Mouse (Mus musculus): ENCODE measurements around the gene Slc22a4. TPM values are rescaled to one million over a fixed set of nuclear protein-coding genes. Genes with fewer than 3 reads are reported as not detected.
"Not testable (repeated sequence)": the region's sequence is repeated elsewhere in the genome, so short reads cannot be mapped to it uniquely, and the experiment has no call there.

Slc22a4 gene
- polyA plus RNA-seq, 1 experiment from 2014 or later, result 2.3 TPM

DNA sequence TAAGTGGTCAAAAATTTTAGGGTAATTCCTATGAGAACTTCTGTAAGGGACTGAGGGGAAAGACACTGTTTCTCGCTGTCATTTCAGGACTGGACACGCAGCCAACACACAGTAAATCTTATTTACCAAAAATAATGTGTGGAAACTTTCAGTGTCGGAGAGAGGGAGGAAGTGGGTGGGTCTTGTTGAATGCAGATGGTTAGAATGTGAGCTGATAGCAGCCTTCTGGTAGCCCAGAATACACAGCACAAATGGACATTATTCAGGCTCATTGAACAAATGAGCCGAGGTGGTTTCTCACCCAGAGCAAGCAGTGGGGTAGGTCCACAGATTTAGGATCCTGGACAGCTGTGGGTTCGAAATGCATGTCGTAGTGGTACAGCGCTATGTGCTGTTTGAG lies 25.2 kb upstream of the Slc22a4 start:
- no peaks in the 10 kb centered on the region for H3K27me3 ChIP-seq (replicated peaks)
- 87% methylated on average over 7 of the region's 7 CpGs for WGBS
- H3K9me3 ChIP-seq, result no peaks in the 10 kb centered on the region
- no peak overlapping the region for H3K9ac ChIP-seq
- H3K4me1 ChIP-seq, result peaks cover 11% of the 10 kb centered on the region
- no peak overlapping the region for H3K4me2 ChIP-seq (replicated peaks)
- H3K36me3 ChIP-seq, result no peaks in the 10 kb centered on the region
- no peak for ATAC-seq (ENCODE audit: low FRiP score, low read depth)
- H3K27ac ChIP-seq, result no peak overlapping the region
- no peak overlapping the region for H3K4me3 ChIP-seq

DNA sequence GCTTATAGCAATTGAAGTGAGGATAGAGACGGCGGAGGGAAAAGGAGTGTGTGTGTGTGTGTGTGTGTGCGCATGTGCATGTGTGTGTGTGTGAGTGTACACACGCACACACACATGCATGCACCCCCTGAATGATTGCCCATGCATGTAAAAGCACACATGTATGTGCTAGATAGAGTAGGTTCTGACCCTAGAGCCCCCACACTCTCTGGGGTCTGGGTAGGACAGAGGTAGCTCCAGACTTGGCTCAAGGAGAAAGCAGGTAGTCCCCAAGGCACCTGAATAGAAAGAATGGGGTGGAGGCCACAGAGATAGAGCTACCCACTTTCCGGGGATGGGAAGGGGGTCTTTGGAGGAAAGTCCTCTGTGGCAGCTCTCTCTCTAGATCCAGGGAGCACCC lies 24.2 kb upstream of the Slc22a4 start:
- Histone ChIP-seq H3K27ac (no peak overlapping the region), H3K4me1 (peaks cover 2% of the 10 kb centered on the region), H3K4me3 (no peak overlapping the region), H3K27me3 (replicated peaks) (no peaks in the 10 kb centered on the region), H3K9ac (no peak overlapping the region), H3K4me2 (replicated peaks) (no peak overlapping the region), H3K36me3 (no peaks in the 10 kb centered on the region), H3K9me3 (no peaks in the 10 kb centered on the region)
- ATAC-seq (ENCODE audit: low FRiP score, low read depth), result no peak
- 87% methylated on average over 5 of the region's 5 CpGs for WGBS

DNA sequence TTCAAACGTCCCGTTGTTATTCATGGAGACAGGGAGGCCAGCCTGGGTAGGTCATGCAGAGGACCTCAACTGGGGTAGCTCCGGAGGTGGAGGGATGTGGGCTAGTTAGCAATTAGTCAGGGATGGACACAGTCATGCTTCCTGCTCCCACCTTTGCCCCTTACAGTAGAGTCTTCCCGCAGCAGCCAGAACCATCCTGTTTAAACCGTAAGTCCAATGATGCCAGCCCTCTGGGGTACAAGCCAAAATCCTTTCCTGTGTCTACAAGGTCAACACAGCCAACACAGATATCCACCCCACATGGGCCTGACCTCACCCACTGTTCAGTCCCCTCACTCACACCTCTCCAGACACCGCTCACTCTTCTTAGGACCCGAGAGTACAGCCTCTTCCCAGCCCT lies 23.3 kb upstream of the Slc22a4 start:
- Histone ChIP-seq H3K4me2 (replicated peaks) (no peak overlapping the region), H3K9me3 (no peaks in the 10 kb centered on the region), H3K36me3 (no peaks in the 10 kb centered on the region), H3K9ac (no peak overlapping the region), H3K27me3 (replicated peaks) (no peaks in the 10 kb centered on the region), H3K27ac (no peak overlapping the region), H3K4me3 (no peak overlapping the region), H3K4me1 (no peaks in the 10 kb centered on the region)
- ATAC-seq (ENCODE audit: low FRiP score, low read depth), result no peak
- 90% methylated on average over 7 of the region's 7 CpGs for WGBS

DNA sequence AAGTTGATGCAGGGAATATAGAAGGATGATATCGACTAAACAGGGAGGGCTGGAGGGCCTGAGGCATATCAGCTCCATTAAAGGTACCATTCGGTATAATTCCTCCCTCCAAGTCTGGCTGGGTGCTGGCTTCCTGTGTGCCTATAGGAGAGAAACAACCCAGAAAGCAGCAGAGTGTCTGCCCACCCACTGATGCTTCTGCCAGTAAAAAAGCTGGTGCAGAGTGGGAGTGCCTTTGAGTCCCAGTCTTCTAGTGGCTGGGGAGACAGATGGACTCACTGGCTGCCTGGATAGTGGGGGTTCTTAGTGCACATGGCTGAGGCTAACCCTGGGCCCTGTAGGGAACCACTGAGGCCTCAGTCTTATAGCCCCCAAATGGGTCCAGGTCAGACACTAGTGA lies 22.3 kb upstream of the Slc22a4 start:
- Histone ChIP-seq H3K4me3 (no peak overlapping the region), H3K9me3 (no peaks in the 10 kb centered on the region), H3K4me1 (no peaks in the 10 kb centered on the region), H3K27me3 (replicated peaks) (no peaks in the 10 kb centered on the region), H3K9ac (no peak overlapping the region), H3K27ac (no peak overlapping the region), H3K4me2 (replicated peaks) (no peak overlapping the region), H3K36me3 (no peaks in the 10 kb centered on the region)
- no peak for ATAC-seq (ENCODE audit: low FRiP score, low read depth)
- 84% methylated on average over 2 of the region's 2 CpGs for WGBS

DNA sequence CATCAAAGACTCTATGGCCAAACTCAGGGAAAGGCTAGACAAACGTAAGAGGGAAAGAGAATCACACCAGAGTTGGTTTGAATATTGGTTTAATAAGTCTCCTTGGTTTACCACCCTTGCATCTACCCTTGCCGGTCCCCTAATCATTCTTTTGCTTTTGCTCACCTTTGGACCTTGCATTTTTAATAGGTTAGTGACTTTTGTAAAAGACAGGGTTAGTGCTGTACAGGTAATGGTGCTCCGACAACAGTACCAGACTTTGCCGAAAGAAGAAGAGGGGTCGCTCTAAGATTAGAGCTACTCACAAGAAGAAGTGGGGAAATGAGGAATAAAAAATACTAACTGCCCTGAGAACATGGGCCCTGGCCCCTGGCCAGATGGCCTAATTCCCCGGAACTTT lies 12.8 kb upstream of the Slc22a4 start:
- no peaks in the 10 kb centered on the region for H3K9me3 ChIP-seq
- no peaks in the 10 kb centered on the region for H3K4me1 ChIP-seq
- no peak overlapping the region for H3K9ac ChIP-seq
- H3K4me2 ChIP-seq (replicated peaks), result no peak overlapping the region
- no peak overlapping the region for H3K27ac ChIP-seq
- H3K36me3 ChIP-seq, result no peaks in the 10 kb centered on the region
- H3K27me3 ChIP-seq (replicated peaks), result no peaks in the 10 kb centered on the region
- WGBS, result 92% methylated on average over 6 of the region's 6 CpGs
- ATAC-seq (ENCODE audit: low FRiP score, low read depth), result no peak
- H3K4me3 ChIP-seq, result no peak overlapping the region

DNA sequence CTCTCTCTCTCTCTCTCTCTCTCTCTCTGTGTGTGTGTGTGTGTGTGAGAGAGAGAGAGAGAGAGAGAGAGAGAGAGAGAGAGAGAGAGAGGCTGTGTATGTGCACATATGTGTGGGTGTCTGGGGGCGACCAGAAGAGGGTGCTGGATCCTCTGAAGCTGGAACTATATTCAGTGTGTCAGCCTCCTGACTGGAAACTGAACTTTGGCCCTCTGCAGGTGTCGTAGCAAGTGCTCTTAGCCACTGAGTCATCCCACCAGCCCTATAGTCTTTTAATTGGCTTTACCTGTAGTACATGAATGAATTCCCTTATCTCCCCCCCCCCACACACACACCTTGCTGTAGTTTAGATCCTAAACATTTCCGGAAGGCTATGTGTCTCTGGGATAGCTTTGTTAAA lies 5.0 kb upstream of the Slc22a4 start:
- not testable (repeated sequence) for ATAC-seq (ENCODE audit: low FRiP score, low read depth); H3K4me1 ChIP-seq; H3K36me3 ChIP-seq; H3K4me2 ChIP-seq (replicated peaks); H3K4me3 ChIP-seq; H3K9me3 ChIP-seq; H3K9ac ChIP-seq; H3K27ac ChIP-seq
- H3K27me3 ChIP-seq (replicated peaks), result peaks cover 11% of the 10 kb centered on the region; the same call in 1 of the 2 replicates
- WGBS, result 96% methylated on average over 1 of the region's 3 CpGs

DNA sequence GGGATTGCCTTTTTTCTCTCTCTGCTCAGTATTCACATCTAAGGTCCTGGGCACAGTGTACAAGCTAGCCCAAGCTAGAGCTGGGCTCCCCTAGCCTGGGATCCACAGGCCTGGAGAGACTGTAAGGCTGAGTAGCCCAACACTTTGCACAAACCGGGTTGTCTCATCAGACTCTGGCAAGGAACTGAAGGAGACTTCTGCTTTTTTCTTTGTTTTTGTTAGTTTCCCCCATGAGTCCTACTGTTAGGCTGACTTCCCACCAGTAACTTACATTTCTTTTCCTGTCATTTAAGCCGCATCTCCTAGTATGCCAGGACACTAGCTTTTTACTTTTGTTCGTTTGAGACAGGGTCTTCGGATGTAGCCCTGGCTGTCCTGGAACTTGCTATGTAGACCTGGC lies 1.1 kb upstream of the Slc22a4 start:
- no peak for ATAC-seq (ENCODE audit: low FRiP score, low read depth)
- Histone ChIP-seq H3K9me3 (no peaks in the 10 kb centered on the region), H3K4me2 (replicated peaks) (peak overlapping the region; percentile 95), H3K27me3 (replicated peaks) (peaks cover 25% of the 10 kb centered on the region), H3K27ac (no peak overlapping the region), H3K4me1 (peaks cover 11% of the 10 kb centered on the region), H3K36me3 (no peaks in the 10 kb centered on the region), H3K4me3 (peak overlapping the region; percentile 52; the same call in 1 of the 2 replicates), H3K9ac (no peak overlapping the region; the same call in 1 of the 2 replicates)
- 76% methylated on average over 4 of the region's 4 CpGs for WGBS

DNA sequence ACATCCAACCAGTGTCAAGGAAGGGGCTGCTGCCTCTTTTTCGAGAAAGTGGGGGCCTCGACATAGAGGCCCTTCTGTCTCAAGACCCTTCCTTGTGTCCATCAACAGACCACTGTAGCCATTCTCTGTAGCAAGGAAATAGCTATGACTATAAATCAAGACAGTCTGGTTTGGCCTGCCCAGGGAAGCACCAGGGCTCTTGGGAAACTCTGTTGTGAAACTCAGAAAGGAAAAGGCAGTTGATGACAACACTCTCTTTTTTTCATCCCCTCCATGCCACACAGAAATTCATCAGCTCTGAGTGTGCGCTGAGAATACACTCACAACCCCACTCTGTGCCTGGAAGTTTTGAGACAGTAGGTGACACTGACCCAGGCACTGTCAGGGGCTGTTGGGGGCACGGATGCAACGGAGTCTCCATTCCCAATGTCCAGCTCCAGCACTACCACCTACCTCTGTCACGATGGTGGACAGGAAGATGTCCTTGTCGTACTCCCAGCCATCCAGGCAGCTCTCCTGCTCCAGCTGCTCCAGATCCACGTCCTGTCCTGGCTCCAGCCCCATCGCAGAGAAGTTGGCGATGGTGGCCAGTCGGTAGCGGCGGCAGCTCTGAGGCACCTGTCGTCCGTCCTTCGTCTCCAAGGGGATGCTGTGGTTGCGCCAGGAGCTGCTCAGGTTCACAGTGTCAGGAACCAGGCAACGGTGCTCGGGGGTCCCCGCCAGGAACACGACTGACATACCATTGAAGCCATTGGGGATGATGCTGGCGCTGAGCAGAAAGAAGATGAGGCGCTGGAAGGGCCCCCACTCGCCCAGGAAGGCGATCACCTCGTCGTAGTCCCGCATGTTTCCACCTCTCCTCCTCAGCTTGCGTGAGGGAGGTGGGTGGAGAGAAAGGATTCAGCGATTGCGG lies 503 bp downstream of the Slc22a4 start:
- H3K27me3 ChIP-seq (replicated peaks), result peaks cover 25% of the 10 kb centered on the region
- H3K36me3 ChIP-seq, result no peaks in the 10 kb centered on the region
- peak overlapping the region; percentile 95 for H3K4me2 ChIP-seq (replicated peaks)
- H3K27ac ChIP-seq, result no peak overlapping the region
- 17% methylated on average over 31 of the region's 31 CpGs for WGBS
- peaks cover 11% of the 10 kb centered on the region for H3K4me1 ChIP-seq
- no peaks in the 10 kb centered on the region for H3K9me3 ChIP-seq
- no peak; the same call in 1 of the 2 replicates for ATAC-seq (ENCODE audit: low FRiP score, low read depth)
- peak overlapping the region; percentile 64; the same call in 1 of the 2 replicates for H3K9ac ChIP-seq
- peak overlapping the region; percentile 52 for H3K4me3 ChIP-seq

DNA sequence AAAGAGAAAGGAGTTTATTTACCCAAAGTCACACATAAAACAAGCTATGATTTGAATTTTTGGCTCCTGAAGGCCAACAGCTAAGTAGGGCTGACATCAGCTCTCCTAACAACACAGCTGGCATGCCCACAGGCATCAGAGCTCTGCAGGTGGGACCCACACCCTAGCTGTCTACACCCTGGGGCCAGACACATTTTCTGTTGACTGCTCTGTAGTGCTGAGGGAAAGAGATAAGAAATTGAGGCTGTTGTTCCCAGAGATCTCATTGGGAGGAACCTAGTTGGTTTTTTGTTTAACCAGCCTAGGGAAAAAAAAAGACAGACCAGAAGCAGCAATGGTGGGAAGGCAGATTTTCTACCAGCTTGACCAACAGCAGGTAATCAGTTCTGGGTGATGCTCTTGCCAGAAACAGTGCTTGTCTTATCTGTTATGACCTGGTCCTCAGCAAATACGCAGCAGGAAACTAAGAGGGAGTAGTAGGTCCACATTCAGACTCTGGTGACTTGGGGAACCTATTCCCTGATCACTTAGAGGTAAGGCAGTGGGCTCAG lies 1.3 kb downstream of the Slc22a4 start:
- H3K27ac ChIP-seq, result no peak overlapping the region
- WGBS, result 86% methylated on average over 1 of the region's 1 CpGs
- no peak overlapping the region for H3K9ac ChIP-seq
- peaks cover 25% of the 10 kb centered on the region for H3K27me3 ChIP-seq (replicated peaks)
- H3K4me2 ChIP-seq (replicated peaks), result no peak overlapping the region
- no peaks in the 10 kb centered on the region for H3K9me3 ChIP-seq
- H3K4me3 ChIP-seq, result no peak overlapping the region
- no peak for ATAC-seq (ENCODE audit: low FRiP score, low read depth)
- H3K4me1 ChIP-seq, result peaks cover 11% of the 10 kb centered on the region
- no peaks in the 10 kb centered on the region for H3K36me3 ChIP-seq

DNA sequence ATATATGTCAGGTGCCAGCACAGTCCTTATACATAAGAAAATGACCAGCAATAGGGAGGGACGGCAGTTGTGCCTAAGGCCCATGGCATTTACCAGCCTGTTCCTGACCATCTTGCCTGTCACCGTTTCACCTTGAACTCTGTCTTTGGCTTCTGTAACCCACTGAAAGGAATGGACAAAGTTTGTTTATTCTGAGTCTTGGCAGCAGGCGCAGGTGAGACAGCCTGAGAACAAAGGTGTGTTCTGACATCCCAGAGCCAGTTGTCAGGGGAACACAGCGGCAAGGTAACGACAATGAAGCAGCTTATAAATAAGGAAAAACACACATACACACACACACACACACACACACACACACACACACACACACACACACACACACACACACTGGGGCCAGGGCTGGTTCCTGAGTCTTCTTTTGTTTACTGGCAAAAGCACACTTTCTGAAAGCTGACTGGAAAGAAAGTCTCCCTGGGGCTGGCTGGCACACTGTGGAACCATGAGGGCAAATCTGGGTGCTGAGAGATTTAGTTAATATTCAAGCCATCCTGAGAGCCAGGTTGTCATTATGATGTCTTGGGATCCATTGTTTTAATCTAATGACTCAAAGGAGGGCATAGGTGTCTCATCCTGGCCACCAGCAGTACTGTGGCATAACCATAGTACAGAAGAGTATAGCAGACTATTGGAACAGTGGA lies 6.3 kb downstream of the Slc22a4 start:
- H3K4me2 ChIP-seq (replicated peaks), result no peak overlapping the region
- no peak overlapping the region for H3K9ac ChIP-seq
- no peaks in the 10 kb centered on the region for H3K36me3 ChIP-seq
- H3K9me3 ChIP-seq, result no peaks in the 10 kb centered on the region
- H3K27ac ChIP-seq, result no peak overlapping the region
- peaks cover 2% of the 10 kb centered on the region; the same call in 1 of the 2 replicates for H3K27me3 ChIP-seq (replicated peaks)
- H3K4me3 ChIP-seq, result no peak overlapping the region
- H3K4me1 ChIP-seq, result no peaks in the 10 kb centered on the region
- WGBS, result 89% methylated on average over 5 of the region's 5 CpGs
- ATAC-seq (ENCODE audit: low FRiP score, low read depth), result no peak

DNA sequence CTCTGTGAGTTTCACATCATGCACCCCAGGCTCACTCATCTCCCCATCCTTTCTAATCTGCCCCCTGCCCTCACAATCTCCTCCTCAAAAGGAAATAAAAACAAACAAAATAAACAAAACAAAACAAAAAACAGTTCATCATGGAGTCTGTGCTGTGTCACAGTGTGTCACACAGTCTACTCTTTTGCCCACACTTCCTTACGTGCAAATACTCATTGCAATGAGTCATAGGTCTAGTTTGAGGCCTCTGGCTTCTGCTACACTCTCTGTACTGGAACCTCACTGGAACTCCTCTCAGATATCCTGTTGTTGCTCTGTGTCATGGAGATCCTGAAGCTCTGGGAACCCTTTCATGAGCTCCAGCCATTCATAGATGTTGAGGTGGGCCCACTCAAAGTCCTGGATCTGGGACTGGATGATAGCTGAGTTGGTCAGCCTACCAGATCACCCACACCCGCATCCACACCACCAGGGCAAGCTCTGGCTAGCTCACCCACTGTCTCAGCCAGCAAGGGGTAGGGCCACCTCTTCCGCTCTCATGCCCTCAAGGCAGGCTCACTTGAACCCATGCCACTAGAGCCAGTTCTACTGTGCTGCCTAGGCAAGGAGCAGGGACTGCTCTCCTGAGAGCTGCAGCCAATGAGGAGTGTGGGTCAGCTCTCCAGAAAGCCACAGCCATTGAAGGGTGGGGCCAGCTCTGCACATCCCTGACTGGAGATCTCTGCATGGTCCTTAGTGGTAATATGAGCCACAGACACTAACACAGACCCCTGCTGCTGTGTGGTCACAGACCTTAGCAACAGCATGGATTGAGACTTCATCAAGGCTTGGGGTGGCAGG lies 8.8 kb downstream of the Slc22a4 start:
- no peak overlapping the region for H3K4me2 ChIP-seq (replicated peaks)
- no peaks in the 10 kb centered on the region for H3K9me3 ChIP-seq
- H3K27me3 ChIP-seq (replicated peaks), result no peaks in the 10 kb centered on the region
- H3K4me3 ChIP-seq, result no peak overlapping the region
- no peaks in the 10 kb centered on the region for H3K36me3 ChIP-seq
- H3K4me1 ChIP-seq, result no peaks in the 10 kb centered on the region
- no peak for ATAC-seq (ENCODE audit: low FRiP score, low read depth)
- H3K9ac ChIP-seq, result no peak overlapping the region
- no peak overlapping the region for H3K27ac ChIP-seq
- WGBS, result 87% methylated on average over 3 of the region's 3 CpGs

DNA sequence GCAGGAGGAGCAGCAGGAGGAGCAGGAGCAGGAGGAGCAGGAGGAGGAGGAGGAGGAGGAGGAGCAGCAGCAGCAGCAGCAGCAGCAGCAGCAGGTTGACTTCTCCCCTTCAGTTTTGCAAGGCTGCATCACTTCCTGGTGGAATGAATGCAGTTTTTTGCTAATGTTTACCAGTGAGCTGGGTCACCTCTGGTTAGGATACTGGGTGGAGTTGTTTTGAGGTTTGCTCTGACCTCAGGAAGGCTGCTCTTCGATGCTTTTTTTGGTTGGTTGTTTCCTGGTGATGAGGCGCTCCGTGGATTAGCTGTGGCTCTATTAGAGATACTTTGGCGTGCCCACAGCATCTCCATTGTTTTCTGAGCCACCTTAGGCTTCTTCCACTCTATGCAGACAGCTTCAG lies 10.3 kb downstream of the Slc22a4 start:
- no peak overlapping the region for H3K9ac ChIP-seq
- no peaks in the 10 kb centered on the region for H3K4me1 ChIP-seq
- ATAC-seq (ENCODE audit: low FRiP score, low read depth), result no peak
- H3K36me3 ChIP-seq, result no peaks in the 10 kb centered on the region
- no peak overlapping the region for H3K4me3 ChIP-seq
- no peak overlapping the region for H3K4me2 ChIP-seq (replicated peaks)
- H3K27ac ChIP-seq, result no peak overlapping the region
- WGBS, result 78% methylated on average over 4 of the region's 4 CpGs
- no peaks in the 10 kb centered on the region for H3K27me3 ChIP-seq (replicated peaks)
- H3K9me3 ChIP-seq, result no peaks in the 10 kb centered on the region
